Mouse (Mus musculus) forebrain, embryonic 14.5 days (tissue): ENCODE data around the gene Bpifb9b. TPM values are rescaled to one million over a fixed set of nuclear protein-coding genes. Genes with fewer than 3 reads are reported as not detected.

Source experiments
- polyA plus RNA-seq: library from polyadenylated mRNA; unstranded; fragments of >200 nt; fragmentation: Nextera tagmentation; extraction: Ambion mirVana; gene quantifications from 2 replicates; pipeline ENCODE4 v1.2.1, GENCODE M21; 2014

Gene Bpifb9b
- polyA plus RNA-seq, 1 experiment from 2014 or later = not detected

Other genes starting within 250 kb of the Bpifb9b start
- gene Bpifa3, start 176.9 kb upstream of the Bpifb9b start, polyA plus RNA-seq = not detected in 2 replicates
- gene Bpifa1, start 164.3 kb upstream of the Bpifb9b start, polyA plus RNA-seq = not detected in 2 replicates
- not detected in 2 replicates for gene Bpifa5, start 144.6 kb upstream of the Bpifb9b start, polyA plus RNA-seq
- 0.28 and 0.48 TPM in 2 replicates for gene Bpifb1, start 116.4 kb upstream of the Bpifb9b start, polyA plus RNA-seq
- 0.22 and 0.51 TPM in 2 replicates for gene Bpifb5, start 83.5 kb upstream of the Bpifb9b start, polyA plus RNA-seq
- not detected in 2 replicates for gene Bpifb9a, start 49.4 kb upstream of the Bpifb9b start, polyA plus RNA-seq
- 18.8 and 24.1 TPM in 2 replicates for gene Cdk5rap1, start 65.8 kb downstream of the Bpifb9b start, polyA plus RNA-seq
- 2.6 and 4.6 TPM in 2 replicates for gene Snta1, start 100.9 kb downstream of the Bpifb9b start, polyA plus RNA-seq
- 51.9 and 59.4 TPM in 2 replicates for gene Cbfa2t2, start 129.3 kb downstream of the Bpifb9b start, polyA plus RNA-seq
- 1.2 TPM in 2 replicates for gene 1700003F12Rik, start 239.9 kb downstream of the Bpifb9b start, polyA plus RNA-seq
- 0.15 and 0.19 TPM in 2 replicates for gene Actl10, start 244.5 kb downstream of the Bpifb9b start, polyA plus RNA-seq